Mouse (Mus musculus): Measurements from ENCODE around the gene Rtn1. TPM values are rescaled to one million over a fixed set of nuclear protein-coding genes. Genes with fewer than 3 reads are reported as not detected.
A peak's percentile ranks its signal among the peaks of the same experiment; 100 is the strongest.

The Rtn1 gene
- polyA plus RNA-seq, 1 experiment = 1,191 TPM

- DNase-seq (ENCODE audit: extremely low spot score in 1 of 2, low spot score in 1 of 2) = peak in 1 of 2 experiments; percentile 63
Measured at GRCm38 (mm10) chr12:72235621-72236351, 173.1 kb downstream of the Rtn1 start.

GRCm38 (mm10) chr12:72234966-72235365, 173.9 kb downstream of the Rtn1 start:
- DNase-seq (ENCODE audit: extremely low spot score in 1 of 2, low spot score in 1 of 2) = no peak

GRCm38 (mm10) chr12:72234151-72234550, 174.7 kb downstream of the Rtn1 start:
- no peak for DNase-seq (ENCODE audit: extremely low spot score in 1 of 2, low spot score in 1 of 2)

- no peak for DNase-seq (ENCODE audit: extremely low spot score in 1 of 2, low spot score in 1 of 2)
Measured at GRCm38 (mm10) chr12:72232826-72233790, 175.7 kb downstream of the Rtn1 start.

GRCm38 (mm10) chr12:72232176-72232575, 176.7 kb downstream of the Rtn1 start:
- no peak for DNase-seq (ENCODE audit: extremely low spot score in 1 of 2, low spot score in 1 of 2)

- DNase-seq (ENCODE audit: extremely low spot score in 1 of 2, low spot score in 1 of 2) = no peak
Measured at GRCm38 (mm10) chr12:72229451-72230196, 179.2 kb downstream of the Rtn1 start.

- DNase-seq (ENCODE audit: extremely low spot score in 1 of 2, low spot score in 1 of 2) = no peak
Measured at GRCm38 (mm10) chr12:72227731-72228130, 181.1 kb downstream of the Rtn1 start.

GRCm38 (mm10) chr12:72225371-72225770, 183.5 kb downstream of the Rtn1 start:
- DNase-seq (ENCODE audit: extremely low spot score in 1 of 2, low spot score in 1 of 2) = no peak

- DNase-seq (ENCODE audit: extremely low spot score in 1 of 2, low spot score in 1 of 2) = no peak
Measured at GRCm38 (mm10) chr12:72223557-72224102, 185.2 kb downstream of the Rtn1 start.

GRCm38 (mm10) chr12:72213554-72213953, 195.3 kb downstream of the Rtn1 start:
- no peak for DNase-seq (ENCODE audit: extremely low spot score in 1 of 2, low spot score in 1 of 2)

GRCm38 (mm10) chr12:72200828-72201227, 208.0 kb downstream of the Rtn1 start:
- DNase-seq (ENCODE audit: extremely low spot score in 1 of 2, low spot score in 1 of 2) = peak in 1 of 2 experiments; percentile 47

- DNase-seq (ENCODE audit: extremely low spot score in 1 of 2, low spot score in 1 of 2) = no peak
Measured at GRCm38 (mm10) chr12:72197925-72198486, 210.8 kb downstream of the Rtn1 start.

GRCm38 (mm10) chr12:72197434-72197833, 211.4 kb downstream of the Rtn1 start:
- no peak for DNase-seq (ENCODE audit: extremely low spot score in 1 of 2, low spot score in 1 of 2)

GRCm38 (mm10) chr12:72184929-72185328, 223.9 kb downstream of the Rtn1 start, which contains the start of gene Ccdc175:
Gene Ccdc175, minus strand, starts transcription at chr12:72185029.
- DNase-seq (ENCODE audit: extremely low spot score in 1 of 2, low spot score in 1 of 2) = no peak

GRCm38 (mm10) chr12:72179561-72179960, 229.3 kb downstream of the Rtn1 start:
- peak in 1 of 2 experiments; percentile 61 for DNase-seq (ENCODE audit: extremely low spot score in 1 of 2, low spot score in 1 of 2)

- peak in 1 of 2 experiments; percentile 25 for DNase-seq (ENCODE audit: extremely low spot score in 1 of 2, low spot score in 1 of 2)
Measured at GRCm38 (mm10) chr12:72178322-72178721, 230.5 kb downstream of the Rtn1 start.

Data from frontal cortex, adult 2 months (tissue).